Mouse (Mus musculus) effector memory CD4-positive, alpha-beta T cell, adult 7 months (primary cell): Measurements from ENCODE around the gene Hs3st1. TPM values are rescaled to one million over a fixed set of nuclear protein-coding genes. Genes with fewer than 3 reads are reported as not detected.

Experiments
- polyA plus RNA-seq: library from polyadenylated mRNA; unstranded; fragments of 100-300 nt; shearing (Covaris generic); gene quantifications from one replicate; pipeline ENCODE4 v1.2.1, GENCODE M21; 2017

The Hs3st1 gene
- polyA plus RNA-seq, result not detected

GRCm38 (mm10) chr5:39755375-39755774 lies at the start of gene Hs3st1:
TSS of gene Hs3st1 (minus strand) at chr5:39755475.

